Mouse (Mus musculus): ENCODE measurements around the gene Chst3. TPM values are rescaled to one million over a fixed set of nuclear protein-coding genes. Genes with fewer than 3 reads are reported as not detected.

The Chst3 gene
- polyA plus RNA-seq, 1 experiment = 0.43 TPM

DNA sequence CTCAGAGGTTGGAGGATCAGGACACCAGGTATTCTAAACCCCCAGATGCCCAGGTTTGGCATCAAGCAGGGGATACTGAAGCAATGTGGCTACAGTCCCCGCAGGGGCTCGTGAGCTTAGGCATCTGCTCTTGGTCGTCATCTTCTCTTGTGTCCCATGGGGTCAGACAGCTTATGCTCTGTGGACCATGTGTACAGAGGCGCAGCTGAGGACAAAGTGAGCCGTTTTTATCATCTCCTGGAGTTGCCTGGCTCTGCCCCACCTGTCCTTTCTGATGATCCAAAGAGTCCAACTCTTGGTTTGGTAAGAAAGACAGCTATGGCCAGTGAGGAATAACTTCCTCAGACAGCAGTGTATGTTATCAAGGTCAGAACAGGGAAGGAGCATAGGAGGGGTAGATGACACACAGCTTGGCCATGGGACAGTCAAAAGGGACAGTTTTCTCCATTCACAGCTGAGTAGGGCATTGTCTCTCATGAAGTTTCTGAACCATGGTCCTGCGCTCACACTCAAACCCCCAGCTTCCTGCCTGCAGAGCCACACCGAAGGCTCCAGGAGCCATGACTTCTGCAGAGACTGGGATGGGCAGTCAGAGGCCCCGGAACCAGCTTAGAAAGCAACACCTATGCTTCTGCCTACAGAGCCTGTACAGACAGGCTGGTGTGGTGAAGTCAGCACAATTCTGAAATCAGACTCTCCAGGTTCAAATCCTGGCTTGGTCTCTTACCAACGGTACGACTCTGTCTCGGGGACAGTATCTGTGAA lies 2.5 kb downstream of the Chst3 start:
- H3K4me1 ChIP-seq (ENCODE audit: control insufficient read depth, insufficient read depth, low read length) = peaks cover 3% of the 10 kb centered on the region
- no peaks in the 10 kb centered on the region; the same call in 1 of the 2 replicates for H3K27me3 ChIP-seq (ENCODE audit: control insufficient read depth, insufficient read depth, low read length, poor library complexity, severe bottlenecking)
- TF ChIP-seq POLR2A (IDR thresholded peaks at IDR 0.05; ENCODE audit: insufficient read depth, low read length) = no peak
- TF ChIP-seq EP300 (IDR thresholded peaks at IDR 0.05; ENCODE audit: insufficient read depth, low read depth, low read length) = no peak
- TF ChIP-seq CTCF (IDR thresholded peaks at IDR 0.05; ENCODE audit: low read depth, low read length) = no peak
- H3K36me3 ChIP-seq (ENCODE audit: control insufficient read depth, insufficient read depth, low read length, poor library complexity, severe bottlenecking) = no peaks in the 10 kb centered on the region
- H3K9ac ChIP-seq (ENCODE audit: low read depth, poor library complexity, severe bottlenecking) = no peak overlapping the region
- H3K4me3 ChIP-seq (ENCODE audit: low read depth, low read length) = no peak overlapping the region
- no peak overlapping the region for H3K27ac ChIP-seq (ENCODE audit: insufficient read depth, low read length)
- no peaks in the 10 kb centered on the region for H3K9me3 ChIP-seq (replicated peaks; ENCODE audit: control insufficient read depth, insufficient read depth, low read length, poor library complexity, severe bottlenecking)

GRCm38 (mm10) chr10:60215077-60215960 lies 3.7 kb downstream of the Chst3 start:
- H3K27me3 ChIP-seq (ENCODE audit: control insufficient read depth, insufficient read depth, low read length, poor library complexity, severe bottlenecking) = no peaks in the 10 kb centered on the region; the same call in 1 of the 2 replicates
- TF ChIP-seq CTCF (IDR thresholded peaks at IDR 0.05; ENCODE audit: low read depth, low read length) = no peak
- no peak for TF ChIP-seq POLR2A (IDR thresholded peaks at IDR 0.05; ENCODE audit: insufficient read depth, low read length)
- TF ChIP-seq EP300 (IDR thresholded peaks at IDR 0.05; ENCODE audit: insufficient read depth, low read depth, low read length) = no peak
- no peak overlapping the region for H3K9ac ChIP-seq (ENCODE audit: low read depth, poor library complexity, severe bottlenecking)
- H3K9me3 ChIP-seq (replicated peaks; ENCODE audit: control insufficient read depth, insufficient read depth, low read length, poor library complexity, severe bottlenecking) = no peaks in the 10 kb centered on the region
- H3K27ac ChIP-seq (ENCODE audit: insufficient read depth, low read length) = no peak overlapping the region
- H3K36me3 ChIP-seq (ENCODE audit: control insufficient read depth, insufficient read depth, low read length, poor library complexity, severe bottlenecking) = no peaks in the 10 kb centered on the region
- no peak overlapping the region for H3K4me3 ChIP-seq (ENCODE audit: low read depth, low read length)
- H3K4me1 ChIP-seq (ENCODE audit: control insufficient read depth, insufficient read depth, low read length) = peaks cover 3% of the 10 kb centered on the region

DNA sequence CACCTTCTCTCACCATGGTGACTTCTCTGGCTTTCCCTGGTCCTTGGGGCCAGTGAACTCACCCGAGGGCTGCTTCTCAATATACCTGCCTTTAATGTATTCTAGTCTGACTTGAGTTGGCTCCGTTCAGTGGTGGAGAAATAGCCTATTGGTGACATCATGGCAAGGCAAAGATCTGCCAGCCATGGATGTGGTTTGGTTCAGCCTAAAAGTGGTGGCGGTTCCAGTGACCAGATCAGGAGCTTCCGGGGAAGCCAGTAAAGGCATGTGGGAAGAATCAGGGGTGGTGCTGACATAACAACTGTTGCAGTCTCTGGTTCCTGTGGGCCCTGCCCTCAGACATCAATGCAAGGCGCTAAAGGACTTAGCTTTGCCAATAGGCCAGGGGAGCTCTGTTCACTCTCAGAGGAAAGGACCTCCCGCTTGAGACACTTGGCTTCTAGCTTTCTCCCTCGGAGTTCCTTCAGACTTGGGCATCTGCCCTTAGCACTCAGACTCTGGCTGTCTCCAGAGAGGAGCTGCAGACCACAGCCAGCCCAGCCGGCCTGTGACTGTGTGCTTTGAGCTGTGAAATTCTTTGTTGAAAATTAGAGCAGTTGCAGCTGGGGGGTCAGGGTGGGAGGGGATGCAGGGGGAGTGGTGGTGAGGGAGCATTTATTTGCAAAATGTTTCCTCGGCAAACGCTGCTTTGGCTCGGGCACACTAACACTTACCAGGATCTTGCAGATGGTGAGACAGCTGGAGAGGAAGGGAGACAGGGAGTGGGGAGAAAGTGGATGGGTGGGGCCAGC lies 6.3 kb downstream of the Chst3 start:
- Histone ChIP-seq H3K27me3 (ENCODE audit: control insufficient read depth, insufficient read depth, low read length, poor library complexity, severe bottlenecking) (no peaks in the 10 kb centered on the region), H3K9me3 (replicated peaks; ENCODE audit: control insufficient read depth, insufficient read depth, low read length, poor library complexity, severe bottlenecking) (no peaks in the 10 kb centered on the region), H3K36me3 (ENCODE audit: control insufficient read depth, insufficient read depth, low read length, poor library complexity, severe bottlenecking) (no peaks in the 10 kb centered on the region), H3K9ac (ENCODE audit: low read depth, poor library complexity, severe bottlenecking) (no peak overlapping the region), H3K27ac (ENCODE audit: insufficient read depth, low read length) (no peak overlapping the region), H3K4me3 (ENCODE audit: low read depth, low read length) (no peak overlapping the region), H3K4me1 (ENCODE audit: control insufficient read depth, insufficient read depth, low read length) (peaks cover 3% of the 10 kb centered on the region)
- TF ChIP-seq POLR2A (IDR thresholded peaks at IDR 0.05; ENCODE audit: insufficient read depth, low read length) (no peak), EP300 (IDR thresholded peaks at IDR 0.05; ENCODE audit: insufficient read depth, low read depth, low read length) (no peak), CTCF (IDR thresholded peaks at IDR 0.05; ENCODE audit: low read depth, low read length) (no peak)

DNA sequence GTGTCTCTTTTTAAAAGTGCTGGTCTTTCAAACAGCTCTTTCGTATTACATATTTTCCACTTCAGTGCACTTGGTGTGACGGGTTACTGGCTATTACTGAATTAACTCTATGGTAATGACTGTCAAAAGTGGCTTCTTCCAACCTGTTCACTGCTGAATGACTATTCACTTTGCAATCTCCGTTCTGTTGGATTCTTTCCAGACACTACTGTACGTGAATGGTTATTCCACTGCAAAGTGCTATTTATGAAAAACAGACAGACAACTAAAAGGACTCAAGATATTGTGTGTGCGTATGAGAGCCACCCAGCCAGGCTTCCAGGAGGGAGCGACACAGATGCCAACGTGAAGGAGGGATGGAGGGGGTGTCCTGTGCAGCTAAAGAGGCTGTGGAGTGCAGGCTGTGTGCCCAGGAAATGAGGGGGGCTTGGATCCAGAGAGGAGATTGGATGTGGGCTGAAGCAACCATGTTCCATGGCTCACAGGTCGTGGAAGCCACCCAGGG lies 7.5 kb downstream of the Chst3 start:
- no peak overlapping the region for H3K4me3 ChIP-seq (ENCODE audit: low read depth, low read length)
- peaks cover 3% of the 10 kb centered on the region for H3K4me1 ChIP-seq (ENCODE audit: control insufficient read depth, insufficient read depth, low read length)
- TF ChIP-seq EP300 (IDR thresholded peaks at IDR 0.05; ENCODE audit: insufficient read depth, low read depth, low read length) = no peak
- TF ChIP-seq POLR2A (IDR thresholded peaks at IDR 0.05; ENCODE audit: insufficient read depth, low read length) = no peak
- TF ChIP-seq CTCF (IDR thresholded peaks at IDR 0.05; ENCODE audit: low read depth, low read length) = no peak
- no peak overlapping the region for H3K27ac ChIP-seq (ENCODE audit: insufficient read depth, low read length)
- no peaks in the 10 kb centered on the region for H3K36me3 ChIP-seq (ENCODE audit: control insufficient read depth, insufficient read depth, low read length, poor library complexity, severe bottlenecking)
- no peaks in the 10 kb centered on the region for H3K9me3 ChIP-seq (replicated peaks; ENCODE audit: control insufficient read depth, insufficient read depth, low read length, poor library complexity, severe bottlenecking)
- H3K27me3 ChIP-seq (ENCODE audit: control insufficient read depth, insufficient read depth, low read length, poor library complexity, severe bottlenecking) = no peaks in the 10 kb centered on the region
- H3K9ac ChIP-seq (ENCODE audit: low read depth, poor library complexity, severe bottlenecking) = no peak overlapping the region

DNA sequence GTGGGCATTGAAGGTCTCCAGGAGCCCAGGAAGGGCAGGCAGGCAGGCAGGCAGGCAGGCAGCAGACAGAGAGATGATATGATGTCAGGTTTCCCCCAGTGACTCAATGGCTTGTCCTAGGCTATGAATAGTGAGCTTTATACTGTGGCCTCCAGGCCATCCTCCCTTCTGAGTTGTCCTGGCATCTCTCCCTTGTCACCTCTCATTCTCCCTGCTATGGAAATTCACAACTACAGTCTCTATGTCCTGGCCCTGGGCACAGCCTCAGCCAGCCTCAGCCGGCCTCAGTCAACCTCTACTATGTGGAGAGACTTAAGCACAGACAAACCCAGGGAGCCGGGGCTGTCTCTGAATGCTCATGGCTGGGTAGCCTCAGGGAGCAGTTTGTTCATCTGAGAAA lies 8.6 kb downstream of the Chst3 start:
- TF ChIP-seq POLR2A (IDR thresholded peaks at IDR 0.05; ENCODE audit: insufficient read depth, low read length) = no peak
- no peak for TF ChIP-seq CTCF (IDR thresholded peaks at IDR 0.05; ENCODE audit: low read depth, low read length)
- TF ChIP-seq EP300 (IDR thresholded peaks at IDR 0.05; ENCODE audit: insufficient read depth, low read depth, low read length) = no peak
- Histone ChIP-seq H3K9ac (ENCODE audit: low read depth, poor library complexity, severe bottlenecking) (no peak overlapping the region), H3K4me3 (ENCODE audit: low read depth, low read length) (no peak overlapping the region), H3K4me1 (ENCODE audit: control insufficient read depth, insufficient read depth, low read length) (no peaks in the 10 kb centered on the region), H3K27me3 (ENCODE audit: control insufficient read depth, insufficient read depth, low read length, poor library complexity, severe bottlenecking) (no peaks in the 10 kb centered on the region), H3K27ac (ENCODE audit: insufficient read depth, low read length) (no peak overlapping the region), H3K36me3 (ENCODE audit: control insufficient read depth, insufficient read depth, low read length, poor library complexity, severe bottlenecking) (no peaks in the 10 kb centered on the region), H3K9me3 (replicated peaks; ENCODE audit: control insufficient read depth, insufficient read depth, low read length, poor library complexity, severe bottlenecking) (no peaks in the 10 kb centered on the region)
